Mouse (Mus musculus) heart, postnatal 0 days (tissue): ENCODE measurements around the gene Ecsit. TPM values are rescaled to one million over a fixed set of nuclear protein-coding genes. Genes with fewer than 3 reads are reported as not detected.

ENCODE experiments used
- ATAC-seq: fragments of 200-750 bp; cut with Nextera tagmentation; 2 replicates; pipeline ENCODE4 v1.8.0; 2017; ENCODE audit warnings: low read depth, moderate number of reproducible peaks, moderate library complexity; ENCODE audit not compliant: insufficient read depth
- DNase-seq: peaks from one replicate; pipeline ENCODE4 v3.0.0-alpha.2; 2016; ENCODE audit warnings: low spot score
- H3K27ac ChIP-seq: fragments of 300-500 bp; sonication (generic); 2 replicates; pipeline ENCODE4 v1.5.1; 2014; ENCODE audit warnings: low read depth, mild to moderate bottlenecking
- H3K27me3 ChIP-seq: fragments of 300-500 bp; sonication (generic); 2 replicates; pipeline ENCODE4 v1.6.1; 2014; ENCODE audit warnings: low read length, mixed read lengths; ENCODE audit not compliant: control insufficient read depth, insufficient read depth
- H3K36me3 ChIP-seq: fragments of 300-500 bp; sonication (generic); replicated peaks from 2 replicates; pipeline ENCODE4 v1.6.1; 2014; ENCODE audit warnings: low read length, mixed read lengths; ENCODE audit not compliant: control insufficient read depth, insufficient read depth
- H3K4me1 ChIP-seq: fragments of 300-500 bp; sonication (generic); 2 replicates; pipeline ENCODE4 v1.6.1; 2014; ENCODE audit warnings: antibody characterized with exemption; ENCODE audit not compliant: control insufficient read depth, insufficient read depth
- H3K4me2 ChIP-seq: fragments of 300-500 bp; sonication (generic); 2 replicates; pipeline ENCODE4 v1.6.1; 2014; ENCODE audit warnings: low read depth, mild to moderate bottlenecking, low read length, moderate library complexity
- H3K4me3 ChIP-seq: fragments of 300-500 bp; sonication (generic); 2 replicates; pipeline ENCODE4 v1.5.1; 2014; ENCODE audit warnings: low read depth, low read length
- H3K9ac ChIP-seq: fragments of 300-500 bp; sonication (generic); replicated peaks from 2 replicates; pipeline ENCODE4 v1.6.1; 2014; ENCODE audit warnings: low read depth, low read length, mixed read lengths
- H3K9me3 ChIP-seq: fragments of 300-500 bp; sonication (generic); replicated peaks from 2 replicates; pipeline ENCODE4 v1.6.1; 2016; ENCODE audit warnings: low read length; ENCODE audit not compliant: control insufficient read depth
- CTCF ChIP-seq: IDR thresholded peaks from 2 replicates; pipeline ENCODE4 v1.5.1; 2016; ENCODE audit warnings: antibody characterized with exemption, control low read depth, low read depth
- EP300 ChIP-seq: IDR thresholded peaks from 2 replicates; pipeline ENCODE4 v1.6.1; 2016; ENCODE audit warnings: antibody characterized with exemption, low read depth
- WGBS: fragments of 180-500 bp; shearing (Covaris S2); extraction: QIAGEN DNeasy Blood & Tissue Kit; methylation state at CpG from one replicate; pipeline ENCODE4 v1.1.7; 2014; 5-methylcytosine and 5-hydroxymethylcytosine counted together
- microRNA-seq: library from miRNA; unstranded; fragments of <30 nt; microRNA quantifications from one replicate; pipeline ENCODE4, GENCODE M21; 2016
- polyA plus RNA-seq: library from polyadenylated mRNA; unstranded; fragments of >200 nt; fragmentation: Nextera tagmentation; extraction: Ambion mirVana; gene quantifications from 2 replicates; pipeline ENCODE4 v1.2.1, GENCODE M21; 2015
- total RNA-seq: library from RNA; depleted of rRNA; stranded (reverse); fragments of >200 nt; gene quantifications from 2 replicates; pipeline ENCODE4 v1.2.3, GENCODE M21; 2014; ENCODE audit warnings: low replicate concordance; rRNA removed

Gene Ecsit
- total and polyA plus RNA-seq, 2 experiments from 2014 or later = 82.0 to 138 TPM

DNA sequence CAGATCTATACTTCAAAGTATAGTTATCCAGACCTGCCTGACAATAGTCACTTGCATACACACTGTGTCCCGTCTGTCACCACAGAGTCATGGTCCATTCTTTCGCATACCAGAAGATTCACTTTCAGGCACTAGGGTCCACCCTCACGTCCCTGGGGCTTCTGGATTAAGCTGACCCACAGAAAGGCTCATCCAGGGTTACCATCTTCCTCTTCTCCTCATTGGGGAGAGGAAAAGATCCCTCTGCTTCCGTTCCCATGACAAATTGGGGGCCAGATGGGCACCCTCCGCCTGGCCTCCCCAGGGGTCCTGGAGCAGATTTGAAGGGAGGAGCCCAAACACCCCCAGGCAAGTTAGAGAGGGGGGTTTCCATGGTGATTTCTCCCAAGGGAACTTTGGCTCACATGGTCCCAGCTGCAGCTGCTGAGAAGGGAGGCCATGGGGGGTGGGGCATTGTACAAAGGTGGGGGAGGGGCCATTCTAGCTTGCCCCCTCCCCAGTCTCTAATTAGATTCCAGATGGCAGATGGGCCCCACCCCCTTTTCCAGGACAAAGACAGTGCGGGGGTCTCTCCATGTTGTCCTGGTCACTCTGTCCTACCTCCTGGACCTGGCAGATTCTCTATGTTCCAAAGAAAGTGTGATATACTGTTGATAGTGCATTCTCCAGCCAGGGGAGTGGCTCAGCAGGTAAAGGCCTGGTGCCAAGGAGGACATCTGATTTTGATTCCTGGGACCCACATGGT is 49.8 kb downstream of the Ecsit start:
- Histone ChIP-seq H3K36me3 (no peaks in the 10 kb centered on the region), H3K4me1 (no peaks in the 10 kb centered on the region), H3K9me3 (no peaks in the 10 kb centered on the region), H3K27me3 (no peaks in the 10 kb centered on the region), H3K4me2 (no peak overlapping the region), H3K4me3 (no peak overlapping the region), H3K27ac (no peak overlapping the region), H3K9ac (no peak overlapping the region)
- DNase-seq (no peak), ATAC-seq (no peak)
- 57% methylated on average over 6 of the region's 6 CpGs for WGBS
- TF ChIP-seq CTCF = no peak
- no peak for TF ChIP-seq EP300

DNA sequence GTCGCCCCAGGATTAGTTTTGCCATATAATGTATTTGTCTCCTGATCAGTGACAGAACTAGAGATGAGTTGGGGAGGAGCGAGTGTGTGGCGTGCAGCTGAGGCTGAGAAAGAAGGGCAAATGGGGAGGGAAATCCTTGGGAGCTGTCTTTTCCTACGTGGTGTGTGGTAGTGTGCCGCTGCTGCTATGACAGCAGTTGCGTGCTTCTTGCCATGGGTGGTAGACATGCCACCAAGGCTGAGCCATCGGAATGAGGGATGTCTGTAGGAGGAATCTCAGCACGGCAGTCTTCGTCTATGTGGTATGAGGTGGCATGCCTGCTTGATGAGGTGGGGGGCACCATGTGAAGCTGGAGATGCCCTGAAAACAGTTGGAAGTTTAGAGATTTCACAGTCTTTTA is 54.9 kb downstream of the Ecsit start:
- no peaks in the 10 kb centered on the region for H3K27me3 ChIP-seq
- DNase-seq (no peak), ATAC-seq (no peak)
- H3K4me3 ChIP-seq = no peak overlapping the region
- no peak overlapping the region for H3K9ac ChIP-seq
- WGBS = 82% methylated on average over 9 of the region's 9 CpGs
- no peaks in the 10 kb centered on the region for H3K36me3 ChIP-seq
- H3K4me1 ChIP-seq = no peaks in the 10 kb centered on the region
- H3K27ac ChIP-seq = no peak overlapping the region
- no peak for TF ChIP-seq CTCF
- TF ChIP-seq EP300 = no peak
- no peaks in the 10 kb centered on the region for H3K9me3 ChIP-seq
- H3K4me2 ChIP-seq = no peak overlapping the region

DNA sequence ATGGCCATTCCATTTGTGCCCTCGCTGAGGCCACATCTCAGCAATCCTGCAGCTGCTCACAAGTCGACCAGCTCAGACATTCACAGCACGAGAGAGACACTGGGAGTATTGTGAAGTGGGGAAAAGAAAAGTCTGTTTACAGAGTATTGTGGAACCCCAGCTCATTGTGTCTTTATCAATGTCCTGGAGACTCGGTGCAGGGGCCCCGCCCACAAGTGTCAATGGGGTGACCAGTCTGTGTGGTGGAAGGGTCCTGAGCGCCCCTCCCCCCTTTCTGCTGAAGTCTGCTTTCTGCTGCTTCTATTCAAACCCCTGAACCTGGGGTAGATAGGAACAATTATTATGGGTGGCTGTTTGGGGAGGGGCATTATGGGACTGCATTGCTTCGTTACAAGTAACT is 56.8 kb downstream of the Ecsit start:
- no peaks in the 10 kb centered on the region for H3K9me3 ChIP-seq
- H3K9ac ChIP-seq = no peak overlapping the region
- no peaks in the 10 kb centered on the region for H3K27me3 ChIP-seq
- DNase-seq = no peak
- no peaks in the 10 kb centered on the region for H3K4me1 ChIP-seq
- no peak overlapping the region for H3K4me2 ChIP-seq
- H3K4me3 ChIP-seq = no peak overlapping the region
- no peak for ATAC-seq
- H3K27ac ChIP-seq = no peak overlapping the region
- no peak for TF ChIP-seq CTCF
- no peak for TF ChIP-seq EP300
- no peaks in the 10 kb centered on the region for H3K36me3 ChIP-seq
- 46% methylated on average over 7 of the region's 7 CpGs for WGBS

DNA sequence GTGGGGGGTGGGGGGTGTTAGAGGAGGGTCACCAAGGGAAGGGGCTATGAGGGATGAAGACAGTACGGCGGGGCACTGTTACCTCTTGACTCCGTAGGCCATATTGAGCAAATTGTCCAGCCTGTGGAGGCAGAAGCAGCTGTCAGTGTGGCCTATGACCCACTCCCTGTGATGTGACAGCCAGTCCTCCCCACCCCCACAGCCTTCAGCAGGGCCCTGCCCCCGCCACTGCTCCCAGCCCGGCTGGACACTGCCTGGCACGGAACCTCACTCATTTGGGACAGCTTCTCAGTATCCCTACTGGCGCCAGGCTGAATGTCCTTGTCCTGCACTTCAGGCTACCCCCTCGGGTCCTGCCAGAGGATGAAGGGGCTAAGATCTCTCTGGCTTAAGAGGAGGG is 60.6 kb downstream of the Ecsit start:
- no peaks in the 10 kb centered on the region for H3K27me3 ChIP-seq
- no peaks in the 10 kb centered on the region for H3K9me3 ChIP-seq
- no peak overlapping the region for H3K4me2 ChIP-seq
- H3K27ac ChIP-seq = no peak overlapping the region
- H3K4me3 ChIP-seq = no peak overlapping the region
- no peaks in the 10 kb centered on the region for H3K36me3 ChIP-seq
- H3K9ac ChIP-seq = no peak overlapping the region
- ATAC-seq = no peak
- TF ChIP-seq CTCF = no peak
- TF ChIP-seq EP300 = no peak
- WGBS = 51% methylated on average over 8 of the region's 8 CpGs
- no peak for DNase-seq
- H3K4me1 ChIP-seq = no peaks in the 10 kb centered on the region

Small RNAs within 50 kb of the gene (microRNA-seq; reads per million reads assigned to microRNA genes)
- gene Mir7084 = not detected

Other genes with a start within 250 kb of the Ecsit start
- not detected in 2 replicates for gene Angptl8, start 249.9 kb downstream of the Ecsit start, total RNA-seq
- 0.55 and 0.69 TPM in 2 replicates for gene Angptl8, start 249.9 kb downstream of the Ecsit start, polyA plus RNA-seq
- gene Dock6, start 232.8 kb downstream of the Ecsit start, total RNA-seq = 38.5 and 65.3 TPM in 2 replicates
- gene Dock6, start 232.8 kb downstream of the Ecsit start, polyA plus RNA-seq = 19.1 and 22.7 TPM in 2 replicates
- gene Rab3d, start 167.2 kb downstream of the Ecsit start, total RNA-seq = 8.9 and 11.2 TPM in 2 replicates
- gene Rab3d, start 167.2 kb downstream of the Ecsit start, polyA plus RNA-seq = 7.7 and 7.9 TPM in 2 replicates
- 0.88 TPM in 1 of 2 replicates, not detected in the other for gene Ccdc159, start 158.0 kb downstream of the Ecsit start, total RNA-seq
- gene Ccdc159, start 158.0 kb downstream of the Ecsit start, polyA plus RNA-seq = 0.77 and 0.97 TPM in 2 replicates
- 52.6 and 53.9 TPM in 2 replicates for gene Tmem205, start 157.9 kb downstream of the Ecsit start, total RNA-seq
- gene Tmem205, start 157.9 kb downstream of the Ecsit start, polyA plus RNA-seq = 44.8 and 47.2 TPM in 2 replicates
- 2.6 and 6.4 TPM in 2 replicates for gene Plppr2, start 148.4 kb downstream of the Ecsit start, total RNA-seq
- gene Plppr2, start 148.4 kb downstream of the Ecsit start, polyA plus RNA-seq = 0.86 and 1.4 TPM in 2 replicates
- 14.3 and 19.5 TPM in 2 replicates for gene Swsap1, start 129.7 kb downstream of the Ecsit start, total RNA-seq
- gene Swsap1, start 129.7 kb downstream of the Ecsit start, polyA plus RNA-seq = 4.6 and 5.1 TPM in 2 replicates
- 0.27 and 2.8 TPM in 2 replicates for gene Epor, start 121.9 kb downstream of the Ecsit start, total RNA-seq
- gene Epor, start 121.9 kb downstream of the Ecsit start, polyA plus RNA-seq = 2.6 and 3.4 TPM in 2 replicates
- 0.39 and 11.4 TPM in 2 replicates for gene Rgl3, start 96.0 kb downstream of the Ecsit start, total RNA-seq
- gene Rgl3, start 96.0 kb downstream of the Ecsit start, polyA plus RNA-seq = 0.63 and 0.75 TPM in 2 replicates
- 0.15 TPM in 1 of 2 replicates, not detected in the other for gene Ccdc151, start 82.8 kb downstream of the Ecsit start, total RNA-seq
- 0.12 and 0.18 TPM in 2 replicates for gene Ccdc151, start 82.8 kb downstream of the Ecsit start, polyA plus RNA-seq
- gene Prkcsh, start 82.6 kb downstream of the Ecsit start, total RNA-seq = 49.0 and 58.2 TPM in 2 replicates
- 33.7 and 34.6 TPM in 2 replicates for gene Prkcsh, start 82.6 kb downstream of the Ecsit start, polyA plus RNA-seq
- 0.04 and 0.15 TPM in 2 replicates for gene Elavl3, start 33.4 kb downstream of the Ecsit start, total RNA-seq
- gene Elavl3, start 33.4 kb downstream of the Ecsit start, polyA plus RNA-seq = 0.03 TPM in 1 of 2 replicates, not detected in the other
- not detected in 2 replicates for gene Gm49318, start 14.2 kb downstream of the Ecsit start, total RNA-seq
- not detected in 2 replicates for gene Gm49318, start 14.2 kb downstream of the Ecsit start, polyA plus RNA-seq
- 26.1 and 27.4 TPM in 2 replicates for gene Zfp653, start 14.1 kb downstream of the Ecsit start, total RNA-seq
- gene Zfp653, start 14.1 kb downstream of the Ecsit start, polyA plus RNA-seq = 4.0 and 4.3 TPM in 2 replicates
- 56.3 and 305 TPM in 2 replicates for gene Cnn1, start 13.8 kb upstream of the Ecsit start, total RNA-seq
- gene Cnn1, start 13.8 kb upstream of the Ecsit start, polyA plus RNA-seq = 41.3 and 53.5 TPM in 2 replicates
- 86.6 and 132 TPM in 2 replicates for gene Elof1, start 31.7 kb upstream of the Ecsit start, total RNA-seq
- 82.3 and 89.1 TPM in 2 replicates for gene Elof1, start 31.7 kb upstream of the Ecsit start, polyA plus RNA-seq
- 0.77 and 4.4 TPM in 2 replicates for gene Acp5, start 50.3 kb upstream of the Ecsit start, total RNA-seq
- 2.0 TPM in 2 replicates for gene Acp5, start 50.3 kb upstream of the Ecsit start, polyA plus RNA-seq
- 7.4 and 28.1 TPM in 2 replicates for gene Pigyl, start 71.4 kb upstream of the Ecsit start, total RNA-seq
- gene Pigyl, start 71.4 kb upstream of the Ecsit start, polyA plus RNA-seq = 61.7 and 68.1 TPM in 2 replicates
- not detected in 2 replicates for gene Zfp872, start 102.7 kb upstream of the Ecsit start, total RNA-seq
- not detected in 2 replicates for gene Zfp872, start 102.7 kb upstream of the Ecsit start, polyA plus RNA-seq
- 7.5 and 12.6 TPM in 2 replicates for gene Zfp809, start 140.3 kb upstream of the Ecsit start, total RNA-seq
- 14.6 and 16.7 TPM in 2 replicates for gene Zfp809, start 140.3 kb upstream of the Ecsit start, polyA plus RNA-seq
- 0.50 and 1.5 TPM in 2 replicates for gene Zfp599, start 174.5 kb upstream of the Ecsit start, total RNA-seq
- gene Zfp599, start 174.5 kb upstream of the Ecsit start, polyA plus RNA-seq = 1.7 TPM in 2 replicates
- 16.7 and 27.8 TPM in 2 replicates for gene Zfp810, start 222.2 kb upstream of the Ecsit start, total RNA-seq
- 13.1 and 14.3 TPM in 2 replicates for gene Zfp810, start 222.2 kb upstream of the Ecsit start, polyA plus RNA-seq